Mouse (Mus musculus): ENCODE results near the gene Ifitm2. TPM values are rescaled to one million over a fixed set of nuclear protein-coding genes. Genes with fewer than 3 reads are reported as not detected.
A peak's percentile ranks its signal among the peaks of the same experiment; 100 is the strongest.

Gene Ifitm2
- polyA plus RNA-seq, 1 experiment from 2014 or later: 1,087 TPM

DNA sequence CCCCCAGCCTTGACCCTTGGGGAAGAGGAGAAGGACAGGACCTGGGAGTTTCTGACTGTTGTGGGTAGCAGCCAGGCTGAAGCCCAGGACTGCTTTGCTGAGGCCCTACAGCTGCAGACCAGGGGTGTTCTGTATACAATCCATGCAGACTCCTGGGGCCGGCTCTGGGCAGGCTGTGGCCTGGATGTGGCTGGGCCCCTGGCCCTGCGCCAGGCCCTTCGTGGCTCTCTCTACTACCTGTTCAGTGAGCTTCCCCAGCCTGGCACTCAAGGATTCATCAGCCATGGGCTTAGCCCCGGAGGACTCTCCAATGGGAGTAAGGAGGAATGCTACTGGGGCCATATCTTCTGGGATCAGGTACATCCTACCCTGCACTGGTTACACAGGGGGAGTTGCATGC, 12.4 kb downstream of the Ifitm2 start:
- Histone ChIP-seq H3K4me1 (ENCODE audit: insufficient read depth) (peaks cover 15% of the 10 kb centered on the region; the same call in 1 of the 2 replicates), H3K27me3 (ENCODE audit: insufficient read depth, low read length) (no peaks in the 10 kb centered on the region), H3K27ac (ENCODE audit: low read depth) (no peak overlapping the region), H3K4me2 (no peak overlapping the region), H3K4me3 (ENCODE audit: low read depth, low read length) (no peak overlapping the region), H3K9me3 (ENCODE audit: low read depth, low read length) (no peaks in the 10 kb centered on the region), H3K36me3 (ENCODE audit: insufficient read depth) (peaks cover 35% of the 10 kb centered on the region), H3K9ac (no peak overlapping the region)
- no peak for TF ChIP-seq CTCF (IDR thresholded peaks at IDR 0.05; ENCODE audit: low read depth)
- no peak for DNase-seq
- 63% methylated on average over 4 of the region's 4 CpGs for WGBS
- ATAC-seq (ENCODE audit: insufficient read depth): no peak

DNA sequence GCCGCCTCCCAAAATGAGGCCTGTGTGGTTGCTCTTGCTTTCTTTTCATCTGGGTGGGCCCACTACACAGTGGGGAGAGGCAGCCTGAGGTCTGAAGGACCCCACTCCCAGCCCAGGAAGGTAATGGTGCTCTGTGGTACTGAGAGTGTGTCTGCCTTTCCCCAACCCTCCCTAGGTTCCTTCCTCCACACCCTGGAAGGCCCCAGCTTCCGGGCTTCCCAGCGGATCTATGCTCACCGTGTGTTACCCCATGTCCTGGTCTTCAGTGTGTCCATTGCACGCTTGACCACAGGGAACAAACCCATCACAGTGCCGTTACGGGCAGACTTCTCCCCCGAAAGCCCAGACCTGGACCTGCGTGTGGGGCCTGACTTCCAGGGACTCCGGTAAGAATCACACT, 13.0 kb downstream of the Ifitm2 start:
- no peak for ATAC-seq (ENCODE audit: insufficient read depth)
- Histone ChIP-seq H3K9ac (no peak overlapping the region), H3K9me3 (ENCODE audit: low read depth, low read length) (no peaks in the 10 kb centered on the region), H3K4me2 (peak overlapping the region; percentile 87), H3K4me3 (ENCODE audit: low read depth, low read length) (no peak overlapping the region), H3K27ac (ENCODE audit: low read depth) (peak overlapping the region; percentile 95; the same call in 1 of the 2 replicates), H3K27me3 (ENCODE audit: insufficient read depth, low read length) (no peaks in the 10 kb centered on the region), H3K36me3 (ENCODE audit: insufficient read depth) (peaks cover 29% of the 10 kb centered on the region), H3K4me1 (ENCODE audit: insufficient read depth) (peaks cover 15% of the 10 kb centered on the region; the same call in 1 of the 2 replicates)
- WGBS: 83% methylated on average over 10 of the region's 10 CpGs
- TF ChIP-seq CTCF (IDR thresholded peaks at IDR 0.05; ENCODE audit: low read depth): no peak
- no peak for DNase-seq

DNA sequence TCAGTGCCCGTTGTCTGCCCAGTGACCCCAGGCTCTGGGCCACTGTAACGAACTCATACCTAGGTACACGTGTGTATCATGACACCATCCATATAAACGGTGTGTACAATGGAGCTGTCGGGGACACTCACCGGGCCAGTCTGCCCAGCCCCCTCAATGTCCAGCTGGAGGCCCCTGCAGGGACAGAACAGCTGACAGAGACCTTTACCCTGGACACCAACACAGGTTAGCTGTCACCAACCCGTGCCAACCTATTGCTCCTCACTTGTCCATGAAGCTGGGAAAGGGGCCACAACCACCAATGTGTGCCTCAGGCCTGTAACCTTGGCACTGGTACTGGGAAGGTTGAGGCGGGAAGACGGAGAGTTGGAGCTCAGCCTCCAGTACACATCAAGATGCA, 13.4 kb downstream of the Ifitm2 start:
- no peak for DNase-seq
- WGBS: 37% methylated on average over 9 of the region's 9 CpGs
- peak overlapping the region; percentile 87 for H3K4me2 ChIP-seq
- H3K9me3 ChIP-seq (ENCODE audit: low read depth, low read length): no peaks in the 10 kb centered on the region
- no peak for TF ChIP-seq CTCF (IDR thresholded peaks at IDR 0.05; ENCODE audit: low read depth)
- H3K4me1 ChIP-seq (ENCODE audit: insufficient read depth): peaks cover 15% of the 10 kb centered on the region; the same call in 1 of the 2 replicates
- H3K9ac ChIP-seq: peak overlapping the region; percentile 73
- no peaks in the 10 kb centered on the region for H3K27me3 ChIP-seq (ENCODE audit: insufficient read depth, low read length)
- peak overlapping the region; percentile 95 for H3K27ac ChIP-seq (ENCODE audit: low read depth)
- no peak; the same call in 1 of the 2 replicates for ATAC-seq (ENCODE audit: insufficient read depth)
- peaks cover 24% of the 10 kb centered on the region for H3K36me3 ChIP-seq (ENCODE audit: insufficient read depth)
- H3K4me3 ChIP-seq (ENCODE audit: low read depth, low read length): peak overlapping the region; percentile 52

DNA sequence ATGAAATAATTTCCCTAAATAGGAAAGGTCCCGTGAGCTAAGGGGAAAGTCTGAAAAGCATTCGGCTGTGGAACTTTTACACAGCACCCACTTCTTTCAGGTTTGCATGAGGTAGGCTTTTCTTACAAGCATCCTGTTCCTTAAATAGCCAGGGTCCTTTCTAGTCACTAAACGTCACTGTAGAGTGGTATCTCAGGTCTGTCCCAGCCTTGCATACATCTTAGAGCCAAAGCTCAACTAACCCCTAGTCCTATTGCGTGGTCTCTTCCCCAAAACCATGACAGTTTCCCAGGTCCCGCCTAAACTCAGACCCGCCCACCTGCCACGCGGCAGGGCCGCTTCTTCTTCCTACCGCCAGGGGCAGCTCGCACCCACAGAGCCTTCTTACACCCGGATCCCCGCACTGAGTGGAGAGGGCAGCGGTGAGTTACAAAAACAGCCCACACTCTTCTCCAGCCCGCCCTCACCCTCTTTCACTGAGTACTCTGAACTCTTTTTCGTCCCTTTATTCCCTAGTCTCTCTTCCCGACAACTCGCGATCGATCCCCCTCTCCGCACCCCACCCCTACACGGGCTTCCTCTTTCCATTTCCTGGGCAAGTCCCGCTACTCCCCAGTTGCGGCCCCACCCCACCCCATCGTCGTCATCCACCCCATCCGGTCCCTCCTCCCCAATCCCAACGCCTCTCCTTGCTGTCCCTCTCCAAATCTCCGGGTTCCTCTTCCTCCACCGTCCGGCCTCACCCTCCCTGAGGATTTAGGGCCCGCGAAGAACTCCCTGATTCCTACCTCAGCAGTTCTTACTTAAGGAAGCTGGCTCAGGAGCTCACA, 14.3 kb downstream of the Ifitm2 start, which contains the start of gene Pgghg:
TSS of gene Pgghg (plus strand) at position 170 of the 830 bp plus-strand sequence.
- Histone ChIP-seq H3K4me1 (ENCODE audit: insufficient read depth) (peaks cover 15% of the 10 kb centered on the region; the same call in 1 of the 2 replicates), H3K9me3 (ENCODE audit: low read depth, low read length) (no peaks in the 10 kb centered on the region), H3K36me3 (ENCODE audit: insufficient read depth) (peaks cover 18% of the 10 kb centered on the region), H3K4me3 (ENCODE audit: low read depth, low read length) (peak within 1 kb of the TSS; percentile 52), H3K9ac (peak within 1 kb of the TSS; percentile 73), H3K27me3 (ENCODE audit: insufficient read depth, low read length) (no peaks in the 10 kb centered on the region), H3K4me2 (peak within 1 kb of the TSS; percentile 87), H3K27ac (ENCODE audit: low read depth) (peak within 1 kb of the TSS; percentile 95)
- peak; percentile 96 for TF ChIP-seq CTCF (IDR thresholded peaks at IDR 0.05; ENCODE audit: low read depth)
- WGBS: 2% methylated on average over 33 of the region's 33 CpGs
- peak; percentile 88 for ATAC-seq (ENCODE audit: insufficient read depth)
- peak; percentile 94 for DNase-seq

DNA sequence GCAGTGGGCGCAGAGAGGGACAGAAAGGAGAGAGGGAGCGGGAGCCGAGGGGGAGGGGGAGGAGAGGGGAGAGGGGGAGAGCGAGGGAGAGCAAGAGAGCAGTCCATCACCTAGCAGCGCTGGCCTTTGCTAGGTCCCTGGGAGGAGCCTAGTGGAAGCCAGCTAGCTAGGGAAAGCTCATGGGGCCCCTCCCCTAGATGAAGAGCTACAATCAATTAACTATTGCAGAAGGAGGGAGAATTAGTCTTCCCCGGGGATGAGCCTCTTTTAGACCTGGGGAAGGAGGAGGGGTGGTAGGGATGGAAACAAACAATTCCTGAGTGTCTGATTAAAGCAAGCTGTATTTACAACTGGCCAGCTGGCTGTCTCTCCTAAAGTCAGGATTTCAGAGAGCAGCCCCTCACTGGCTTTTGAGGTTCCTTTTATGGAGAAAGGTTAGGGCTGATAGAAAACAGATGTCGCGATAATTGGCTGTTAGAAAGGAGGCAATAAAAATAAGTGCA, 16.1 kb downstream of the Ifitm2 start:
- WGBS: 7% methylated on average over 8 of the region's 8 CpGs
- TF ChIP-seq CTCF (IDR thresholded peaks at IDR 0.05; ENCODE audit: low read depth): no peak
- Histone ChIP-seq H3K9ac (peak overlapping the region; percentile 13; the same call in 1 of the 2 replicates), H3K36me3 (ENCODE audit: insufficient read depth) (peaks cover under 1% of the 10 kb centered on the region; the same call in 1 of the 2 replicates), H3K27ac (ENCODE audit: low read depth) (peak overlapping the region; percentile 68; the same call in 1 of the 2 replicates), H3K9me3 (ENCODE audit: low read depth, low read length) (no peaks in the 10 kb centered on the region), H3K4me2 (peak overlapping the region; percentile 45), H3K27me3 (ENCODE audit: insufficient read depth, low read length) (no peaks in the 10 kb centered on the region), H3K4me1 (ENCODE audit: insufficient read depth) (peaks cover 15% of the 10 kb centered on the region; the same call in 1 of the 2 replicates), H3K4me3 (ENCODE audit: low read depth, low read length) (no peak overlapping the region)
- ATAC-seq (ENCODE audit: insufficient read depth): peak; percentile 60
- DNase-seq: peak; percentile 81

DNA sequence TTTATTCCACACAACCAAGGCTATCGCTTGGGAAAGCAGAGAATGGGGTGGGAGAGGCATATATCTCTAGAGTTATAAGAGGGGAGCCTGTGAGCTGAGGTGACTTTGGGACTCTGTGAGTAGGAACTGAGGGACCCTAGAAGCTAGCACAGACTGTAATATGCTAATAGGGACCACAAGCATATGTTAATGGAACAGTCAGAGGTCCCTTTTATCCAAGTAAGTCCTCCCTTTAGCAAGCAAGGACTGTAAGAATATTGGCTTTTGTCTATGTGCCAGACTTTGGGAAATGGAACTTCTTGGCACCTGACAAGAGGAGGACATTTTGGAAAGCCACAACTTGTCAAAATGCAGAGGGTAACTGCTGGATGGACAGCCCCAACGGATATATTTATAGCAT, 16.9 kb downstream of the Ifitm2 start:
- WGBS: 28% methylated on average over 2 of the region's 2 CpGs
- Histone ChIP-seq H3K9me3 (ENCODE audit: low read depth, low read length) (no peaks in the 10 kb centered on the region), H3K4me3 (ENCODE audit: low read depth, low read length) (no peak overlapping the region), H3K27ac (ENCODE audit: low read depth) (no peak overlapping the region), H3K4me2 (no peak overlapping the region; the same call in 1 of the 2 replicates), H3K9ac (no peak overlapping the region), H3K27me3 (ENCODE audit: insufficient read depth, low read length) (no peaks in the 10 kb centered on the region), H3K36me3 (ENCODE audit: insufficient read depth) (no peaks in the 10 kb centered on the region), H3K4me1 (ENCODE audit: insufficient read depth) (peaks cover 15% of the 10 kb centered on the region; the same call in 1 of the 2 replicates)
- no peak for TF ChIP-seq CTCF (IDR thresholded peaks at IDR 0.05; ENCODE audit: low read depth)
- no peak for ATAC-seq (ENCODE audit: insufficient read depth)
- DNase-seq: no peak

DNA sequence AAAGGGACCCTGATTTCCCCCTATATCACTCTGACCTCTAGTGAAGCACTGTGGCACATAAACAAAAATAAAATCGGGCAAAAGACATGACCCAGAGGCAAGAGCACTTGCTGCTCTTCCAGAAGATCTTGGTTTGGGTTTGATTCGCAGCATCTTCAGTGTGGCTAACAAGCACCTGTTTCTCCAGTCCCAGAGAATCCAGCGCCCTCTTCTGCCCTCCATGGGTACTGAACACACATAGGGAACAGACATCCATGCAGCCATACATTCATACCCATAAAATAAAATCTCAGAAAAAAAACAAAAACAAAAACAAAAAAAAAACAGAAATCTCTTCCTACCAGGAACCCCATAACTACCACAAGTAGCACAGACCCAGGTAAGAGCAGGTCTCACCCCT, 17.4 kb downstream of the Ifitm2 start:
- DNase-seq: no peak
- Histone ChIP-seq H3K4me2 (no peak overlapping the region), H3K27ac (ENCODE audit: low read depth) (no peak overlapping the region), H3K4me1 (ENCODE audit: insufficient read depth) (peaks cover 15% of the 10 kb centered on the region; the same call in 1 of the 2 replicates), H3K9me3 (ENCODE audit: low read depth, low read length) (no peaks in the 10 kb centered on the region), H3K27me3 (ENCODE audit: insufficient read depth, low read length) (no peaks in the 10 kb centered on the region), H3K4me3 (ENCODE audit: low read depth, low read length) (no peak overlapping the region), H3K36me3 (ENCODE audit: insufficient read depth) (no peaks in the 10 kb centered on the region), H3K9ac (no peak overlapping the region)
- no peak; the same call in 1 of the 2 replicates for TF ChIP-seq CTCF (IDR thresholded peaks at IDR 0.05; ENCODE audit: low read depth)
- no peak for ATAC-seq (ENCODE audit: insufficient read depth)
- 41% methylated on average over 3 of the region's 3 CpGs for WGBS
